Mouse (Mus musculus) lung, adult 2 months (tissue): ENCODE results near the gene Dgkb. TPM values are rescaled to one million over a fixed set of nuclear protein-coding genes. Genes with fewer than 3 reads are reported as not detected.

Experiments used
- DNase-seq: peaks from one replicate; pipeline ENCODE4 v3.0.0; 2022
- H3K4me1 ChIP-seq: fragments of 200-500 bp; 2 replicates; pipeline ENCODE4 v1.6.1; 2011; ENCODE audit warnings: low read length; ENCODE audit not compliant: control insufficient read depth, insufficient read depth
- H3K4me3 ChIP-seq: fragments of 200-500 bp; replicated peaks from 2 replicates; pipeline ENCODE3; 2011; ENCODE audit warnings: low read depth, mild to moderate bottlenecking, control low read depth, low read length; ENCODE audit errors: extremely low read depth
- CTCF ChIP-seq: fragments of 200-500 bp; IDR thresholded peaks from 2 replicates; pipeline ENCODE4 v1.5.1; 2011; ENCODE audit warnings: mild to moderate bottlenecking, low read length, control low read depth; ENCODE audit not compliant: insufficient read depth
- POLR2A ChIP-seq: fragments of 200-500 bp; IDR thresholded peaks from 2 replicates; pipeline ENCODE4 v1.6.1; 2011; ENCODE audit warnings: low read depth, mild to moderate bottlenecking, control low read depth, low read length, borderline replicate concordance; ENCODE audit errors: extremely low read depth
- WGBS: fragments of 180-500 bp; shearing (Covaris S2); methylation state at CpG from one replicate; pipeline ENCODE4 v1.1.7; 2018; 5-methylcytosine and 5-hydroxymethylcytosine counted together
- polyA plus RNA-seq: library from polyadenylated mRNA; depleted of rRNA; stranded (reverse); fragments of >200 nt; gene quantifications from 2 replicates; pipeline ENCODE4 v1.2.3, GENCODE M21; 2012

Dgkb gene
- polyA plus RNA-seq, 1 experiment, result 0.80 TPM

- WGBS, result 56% methylated on average over 4 of the region's 4 CpGs
- DNase-seq, result no peak
Measured at GRCm38 (mm10) chr12:37883781-37884180, 66.3 kb downstream of the Dgkb start.

GRCm38 (mm10) chr12:37888591-37888990, 71.1 kb downstream of the Dgkb start:
- Histone ChIP-seq H3K4me3 (no peak overlapping the region), H3K4me1 (no peaks in the 10 kb centered on the region)
- no peak for TF ChIP-seq CTCF
- TF ChIP-seq POLR2A, result no peak
- DNase-seq, result no peak

More at GRCm38 (mm10) chr12:37883781-37884180, 66.3 kb downstream of the Dgkb start:
- Histone ChIP-seq H3K4me3 (no peak overlapping the region), H3K4me1 (0 out of 2 replicates have a peak, but pooled peaks cover 2% of the 10 kb centered on the region)
- TF ChIP-seq CTCF (no peak), POLR2A (no peak)

GRCm38 (mm10) chr12:37889431-37889830, 71.9 kb downstream of the Dgkb start:
- DNase-seq, result no peak
- 79% methylated on average over 4 of the region's 4 CpGs for WGBS
- Histone ChIP-seq H3K4me3 (no peak overlapping the region), H3K4me1 (no peaks in the 10 kb centered on the region)
- TF ChIP-seq POLR2A (no peak), CTCF (no peak)

GRCm38 (mm10) chr12:37891336-37891735, 73.8 kb downstream of the Dgkb start:
- WGBS, result 87% methylated on average over 3 of the region's 3 CpGs
- TF ChIP-seq POLR2A, result no peak
- no peak for TF ChIP-seq CTCF
- Histone ChIP-seq H3K4me1 (no peaks in the 10 kb centered on the region), H3K4me3 (no peak overlapping the region)
- no peak for DNase-seq

GRCm38 (mm10) chr12:37942163-37942562, 124.6 kb downstream of the Dgkb start:
- no peak for TF ChIP-seq POLR2A
- no peak for TF ChIP-seq CTCF
- Histone ChIP-seq H3K4me1 (no peaks in the 10 kb centered on the region), H3K4me3 (no peak overlapping the region)
- no peak for DNase-seq
- WGBS, result 89% methylated on average over 2 of the region's 2 CpGs

GRCm38 (mm10) chr12:37956193-37956592, 138.7 kb downstream of the Dgkb start:
- WGBS, result 73% methylated on average over 4 of the region's 4 CpGs
- no peak for TF ChIP-seq CTCF
- no peak for TF ChIP-seq POLR2A
- Histone ChIP-seq H3K4me3 (no peak overlapping the region), H3K4me1 (no peaks in the 10 kb centered on the region)
- DNase-seq, result no peak

- H3K4me3 ChIP-seq, result no peak overlapping the region
- DNase-seq, result no peak
- 67% methylated on average over 1 of the region's 1 CpGs for WGBS
- no peak for TF ChIP-seq POLR2A
- no peak for TF ChIP-seq CTCF
- H3K4me1 ChIP-seq, result no peaks in the 10 kb centered on the region
Measured at GRCm38 (mm10) chr12:37971482-37971881, 154.0 kb downstream of the Dgkb start.

- DNase-seq, result no peak
- no peak overlapping the region for H3K4me3 ChIP-seq
- no peak for TF ChIP-seq POLR2A
- no peak for TF ChIP-seq CTCF
- WGBS, result 76% methylated on average over 2 of the region's 2 CpGs
- H3K4me1 ChIP-seq, result no peaks in the 10 kb centered on the region
Measured at GRCm38 (mm10) chr12:37978498-37979187, 161.1 kb downstream of the Dgkb start.

- TF ChIP-seq POLR2A, result no peak
- no peak for TF ChIP-seq CTCF
- Histone ChIP-seq H3K4me1 (no peaks in the 10 kb centered on the region; the same call in 1 of the 2 replicates), H3K4me3 (no peak overlapping the region)
- WGBS, result 23% methylated on average over 1 of the region's 1 CpGs
- no peak for DNase-seq
Measured at GRCm38 (mm10) chr12:37985352-37985751, 167.8 kb downstream of the Dgkb start.

GRCm38 (mm10) chr12:37988066-37988591, 170.6 kb downstream of the Dgkb start:
- no peak for DNase-seq
- no peak for TF ChIP-seq CTCF
- Histone ChIP-seq H3K4me3 (no peak overlapping the region), H3K4me1 (no peaks in the 10 kb centered on the region; the same call in 1 of the 2 replicates)
- 65% methylated on average over 1 of the region's 1 CpGs for WGBS
